Mouse (Mus musculus) embryo, embryonic 9.5 days (tissue): ENCODE measurements around the gene Lmtk3.

Experiments used
- DNase-seq: peaks from one replicate; pipeline ENCODE4 v3.0.0-alpha.2; 2017; ENCODE audit errors: extremely low spot score

Lmtk3 gene

GRCm38 (mm10) chr7:45784524-45785372 lies 1.2 kb downstream of the Lmtk3 start, which contains the start of gene Sult2b1:
Gene Sult2b1, minus strand, starts transcription at chr7:45784669.
- DNase-seq = peak; percentile 91

DNA sequence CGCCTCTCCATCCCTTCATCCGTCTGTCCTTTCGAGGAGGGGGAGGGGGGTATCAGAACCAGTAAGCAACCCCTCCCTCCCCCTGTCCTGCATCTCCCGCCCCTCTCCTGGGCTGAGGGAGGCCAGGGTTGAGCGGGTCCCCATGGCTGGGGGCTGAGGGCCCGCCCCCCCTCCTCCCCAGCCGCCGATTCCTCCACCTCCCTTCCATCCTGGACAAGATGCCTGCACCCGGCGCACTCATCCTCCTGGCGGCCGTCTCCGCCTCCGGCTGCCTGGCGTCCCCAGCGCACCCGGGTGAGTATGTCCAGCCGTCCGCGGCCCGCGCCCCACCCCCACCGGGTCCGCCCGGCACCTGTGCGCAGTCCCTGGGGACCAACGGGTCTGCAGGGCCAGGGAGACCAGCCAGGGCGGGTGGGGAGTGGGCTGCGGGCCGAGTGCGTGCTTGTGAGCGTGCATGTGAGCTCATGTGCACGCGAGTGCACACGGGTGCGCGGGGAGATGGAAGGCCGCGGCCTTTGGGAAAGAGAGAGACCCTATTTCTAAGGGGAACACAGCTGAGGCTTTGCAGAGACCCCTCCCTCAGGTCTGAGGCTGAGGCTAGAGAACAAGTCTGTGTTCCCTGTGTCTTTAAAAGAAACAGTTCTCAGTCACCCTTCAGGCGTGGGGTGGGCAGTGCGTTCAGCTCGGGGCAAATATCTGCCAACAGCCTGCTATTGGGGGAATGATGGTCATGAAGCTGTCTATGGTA lies 2.0 kb downstream of the Lmtk3 start:
- no peak for DNase-seq

DNA sequence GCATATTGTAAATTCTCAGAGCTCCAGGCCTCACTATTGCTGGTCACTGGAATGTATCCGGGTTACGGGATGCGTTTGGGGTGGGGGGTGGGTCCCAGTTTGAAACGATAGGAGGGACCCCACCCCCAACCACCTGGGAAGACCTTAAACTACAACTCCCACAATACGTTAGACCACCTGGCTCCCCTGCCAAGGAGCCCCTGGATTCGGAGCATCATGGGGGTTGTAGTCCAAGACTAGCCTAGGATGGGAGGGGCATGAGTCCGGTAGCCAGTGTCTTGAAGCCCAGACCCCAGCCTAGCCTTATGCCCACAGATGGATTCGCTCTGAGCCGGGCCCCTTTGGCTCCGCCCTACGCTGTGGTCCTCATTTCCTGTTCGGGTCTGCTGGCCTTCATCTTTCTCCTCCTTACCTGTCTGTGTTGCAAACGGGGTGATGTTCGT lies 2.6 kb downstream of the Lmtk3 start:
- DNase-seq = peak; percentile 84

DNA sequence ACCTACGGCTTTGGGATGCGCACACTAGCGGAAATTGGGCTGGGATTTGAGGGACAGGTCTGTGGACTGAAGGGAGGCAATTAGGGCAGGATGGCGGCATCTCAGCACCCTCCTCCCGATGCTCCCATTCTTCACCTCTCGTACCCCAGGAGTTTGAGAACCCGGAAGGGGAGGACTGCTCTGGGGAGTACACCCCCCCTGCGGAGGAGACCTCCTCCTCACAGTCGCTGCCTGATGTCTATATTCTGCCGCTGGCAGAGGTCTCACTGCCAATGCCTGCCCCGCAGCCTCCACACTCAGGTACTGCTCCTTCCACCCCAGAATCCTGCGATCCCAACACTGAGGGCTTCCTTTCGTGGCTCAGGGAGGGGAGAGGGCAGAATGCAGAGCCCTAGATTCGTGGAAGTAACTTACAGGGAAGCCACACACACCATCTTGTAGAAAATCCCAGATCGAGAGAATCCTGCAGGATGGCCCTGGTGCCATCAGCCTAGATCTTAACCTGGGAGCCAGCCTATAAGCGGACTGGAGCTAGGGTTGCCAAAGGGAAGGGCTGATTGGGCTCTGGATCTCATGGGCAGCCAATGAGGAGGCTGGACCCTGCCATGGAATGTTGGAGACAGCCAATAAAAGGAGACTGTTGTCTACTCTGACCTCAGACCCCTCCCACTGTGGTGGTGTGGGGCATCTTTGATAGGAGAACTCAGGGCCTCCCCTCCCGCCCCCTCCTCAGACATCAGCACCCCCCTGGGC lies 3.3 kb downstream of the Lmtk3 start:
- DNase-seq = peak; percentile 73

- no peak for DNase-seq
Observed at GRCm38 (mm10) chr7:45787642-45788041, 4.1 kb downstream of the Lmtk3 start.

DNA sequence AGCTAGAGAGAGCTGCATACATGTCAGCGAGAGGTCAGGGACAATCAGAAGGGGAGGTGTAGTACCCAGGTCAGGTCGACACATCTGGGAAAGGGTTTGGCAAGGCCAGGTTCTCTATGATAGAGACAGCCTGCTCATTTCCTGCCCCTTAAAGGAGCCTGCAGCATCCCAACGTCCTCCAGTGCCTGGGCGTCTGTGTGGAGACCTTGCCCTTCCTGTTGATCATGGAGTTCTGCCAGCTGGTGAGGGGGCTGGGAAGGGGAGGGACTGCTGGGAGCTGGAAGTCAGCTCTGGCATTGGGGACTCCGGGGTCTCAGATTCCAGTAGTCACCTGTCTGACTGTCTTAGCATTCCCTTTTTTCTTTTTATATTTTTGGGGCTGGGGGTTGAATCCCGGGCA lies 7.2 kb downstream of the Lmtk3 start:
- no peak for DNase-seq

DNA sequence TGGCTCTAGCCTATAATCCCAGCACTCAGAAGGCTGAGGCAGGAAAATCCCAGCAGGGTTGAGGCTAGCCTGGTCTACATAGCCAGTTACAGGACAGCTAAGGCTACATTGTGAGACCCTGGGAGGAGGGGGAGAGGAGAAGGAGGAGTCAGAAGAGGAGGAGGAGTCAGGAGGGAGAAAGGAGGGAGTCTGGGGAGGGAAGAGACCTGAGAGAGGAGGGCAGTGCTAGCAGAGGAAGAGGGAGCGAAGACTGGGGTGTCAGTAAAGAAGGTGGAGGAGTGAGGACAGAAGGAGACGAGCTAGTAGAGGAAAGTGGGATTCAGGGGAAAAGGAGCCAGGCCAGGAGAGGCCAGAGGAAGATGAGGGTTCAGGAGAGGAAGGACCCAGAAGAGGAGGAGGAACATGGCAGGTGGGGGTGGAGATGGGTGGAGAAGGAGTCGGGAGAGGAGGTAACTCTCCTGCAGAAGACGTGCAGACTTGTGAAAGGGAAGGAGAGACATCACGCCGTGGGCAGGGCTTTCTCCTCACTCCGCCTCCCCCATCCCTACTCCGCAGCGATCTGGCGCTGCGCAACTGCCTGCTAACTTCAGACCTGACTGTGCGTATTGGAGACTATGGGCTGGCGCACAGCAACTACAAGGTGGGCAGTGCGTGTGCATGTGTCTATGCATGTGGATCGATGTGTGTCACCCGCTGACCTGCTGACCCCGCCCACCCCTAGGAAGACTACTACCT lies 8.4 kb downstream of the Lmtk3 start:
- no peak for DNase-seq

- DNase-seq = no peak
Observed at GRCm38 (mm10) chr7:45793240-45793639, 9.7 kb downstream of the Lmtk3 start.

GRCm38 (mm10) chr7:45793969-45794585 lies 10.5 kb downstream of the Lmtk3 start:
- no peak for DNase-seq

DNA sequence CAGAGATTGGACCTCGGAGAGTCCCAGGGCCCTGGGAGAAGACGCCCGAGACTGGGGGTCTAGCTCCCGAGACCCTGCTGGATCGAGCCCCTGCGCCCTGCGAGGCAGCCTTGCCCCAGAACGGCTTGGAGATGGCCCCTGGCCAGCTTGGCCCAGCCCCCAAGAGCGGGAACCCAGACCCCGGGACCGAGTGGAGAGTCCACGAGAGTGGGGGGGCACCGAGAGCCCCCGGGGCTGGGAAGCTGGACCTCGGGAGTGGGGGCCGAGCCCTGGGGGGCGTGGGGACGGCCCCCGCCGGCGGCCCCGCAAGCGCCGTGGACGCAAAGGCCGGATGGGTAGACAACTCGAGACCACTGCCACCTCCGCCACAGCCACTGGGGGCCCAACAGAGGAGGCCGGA lies 11.4 kb downstream of the Lmtk3 start:
- DNase-seq = no peak

DNA sequence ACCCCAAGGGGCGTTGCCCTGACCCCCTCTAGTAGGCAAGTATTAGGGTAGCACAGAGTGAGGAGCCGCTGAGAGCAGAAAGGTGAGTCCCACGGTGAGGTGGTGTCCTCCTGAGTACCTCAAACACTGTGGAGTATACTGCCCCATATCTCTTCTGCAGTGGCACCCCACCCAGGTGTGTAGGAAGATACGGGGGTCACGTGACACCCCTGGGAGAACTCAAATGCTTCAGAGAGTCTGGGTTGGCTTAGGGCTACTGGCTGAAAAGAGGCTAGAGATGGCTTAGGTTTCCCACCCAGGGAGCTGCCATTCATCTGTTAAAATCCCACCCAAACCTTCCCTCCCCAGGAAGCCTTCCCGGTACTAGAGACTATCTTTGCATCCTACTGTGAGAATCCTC lies 13.4 kb downstream of the Lmtk3 start:
- no peak for DNase-seq

DNA sequence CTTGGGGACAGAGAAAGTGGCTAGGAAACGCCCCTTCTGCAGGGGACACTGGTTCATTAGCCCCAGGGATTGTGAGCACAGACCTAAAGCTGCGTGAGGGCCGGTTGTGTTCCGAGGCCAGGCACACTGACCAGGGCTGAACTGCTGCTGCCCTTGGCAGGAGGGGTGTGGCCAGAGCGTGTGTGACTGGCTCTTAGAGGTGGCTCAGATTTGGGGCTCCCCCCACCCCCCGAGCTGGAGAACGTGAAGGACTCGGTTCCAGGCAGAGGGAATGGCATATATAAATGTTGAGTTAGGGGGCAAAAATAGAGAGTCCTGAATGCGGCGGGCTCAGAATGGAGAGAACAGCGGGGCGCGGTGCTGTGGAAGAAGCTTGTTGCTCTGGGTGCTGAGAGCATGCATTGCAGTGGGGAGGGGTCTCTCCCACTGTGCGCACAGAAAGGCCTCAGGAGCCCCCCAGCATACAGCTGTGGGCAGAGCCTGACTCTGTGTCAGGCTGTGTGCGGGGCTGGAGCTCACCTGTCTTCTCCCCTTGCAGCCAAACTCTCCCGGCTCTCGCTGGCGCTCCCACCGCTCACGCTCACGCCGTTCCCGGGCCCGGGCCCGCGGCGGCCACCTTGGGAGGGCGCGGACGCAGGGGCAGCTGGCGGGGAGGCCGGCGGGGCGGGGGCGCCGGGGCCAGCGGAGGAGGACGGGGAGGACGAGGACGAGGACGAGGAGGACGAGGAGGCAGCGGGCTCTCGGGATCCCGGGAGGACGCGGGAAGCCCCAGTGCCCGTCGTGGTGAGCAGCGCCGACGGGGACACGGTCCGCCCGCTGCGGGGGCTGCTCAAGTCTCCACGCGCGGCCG lies 14.3 kb downstream of the Lmtk3 start:
- DNase-seq = no peak

GRCm38 (mm10) chr7:45798511-45798836 lies 14.9 kb downstream of the Lmtk3 start:
- no peak for DNase-seq

- no peak for DNase-seq
Observed at GRCm38 (mm10) chr7:45798931-45799330, 15.4 kb downstream of the Lmtk3 start.

- DNase-seq = no peak
Observed at GRCm38 (mm10) chr7:45800001-45800400, 16.5 kb downstream of the Lmtk3 start.

- peak; percentile 69 for DNase-seq
Observed at GRCm38 (mm10) chr7:45800546-45801204, 17.1 kb downstream of the Lmtk3 start.

DNA sequence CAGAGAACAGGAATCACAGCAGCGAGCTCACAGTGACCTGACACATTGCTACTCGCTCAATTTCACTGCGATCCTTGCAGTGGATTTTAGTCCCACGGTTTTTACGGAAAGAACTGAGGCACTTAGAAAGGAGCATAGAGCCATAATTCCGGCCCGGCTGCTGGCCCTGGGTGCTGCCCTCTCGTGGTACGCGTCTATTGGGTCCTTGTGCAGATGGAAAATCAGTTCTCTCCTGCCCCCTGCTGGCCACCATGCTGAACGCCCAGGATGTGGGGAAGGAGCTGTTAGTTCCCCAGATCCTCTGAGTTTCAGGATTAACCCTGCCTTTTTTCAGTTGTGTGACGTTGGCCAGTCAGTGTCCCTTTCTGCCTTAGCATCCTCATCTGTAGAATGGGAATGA lies 17.8 kb downstream of the Lmtk3 start:
- DNase-seq = peak; percentile 88

GRCm38 (mm10) chr7:45802551-45802950 lies 19.0 kb downstream of the Lmtk3 start:
- no peak for DNase-seq

DNA sequence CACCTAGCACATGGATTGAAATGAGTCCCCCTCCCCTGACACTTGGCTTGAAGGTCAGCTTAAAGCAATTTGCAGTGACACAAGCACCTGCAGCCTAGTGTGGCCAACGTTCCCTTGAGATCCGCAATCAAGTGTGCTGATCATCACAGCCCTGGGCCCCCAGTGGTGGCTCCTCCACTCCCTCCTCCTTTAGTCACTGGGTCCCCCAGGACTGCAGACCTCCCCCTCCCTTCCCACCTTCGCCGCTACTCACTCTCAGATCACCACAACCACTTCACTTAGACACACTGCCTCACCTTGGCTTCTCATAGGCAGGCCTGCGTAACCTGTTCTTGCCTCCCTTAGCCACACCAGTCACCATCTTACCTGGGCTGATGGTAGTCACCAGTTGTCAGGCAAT lies 22.4 kb downstream of the Lmtk3 start:
- DNase-seq = no peak

DNA sequence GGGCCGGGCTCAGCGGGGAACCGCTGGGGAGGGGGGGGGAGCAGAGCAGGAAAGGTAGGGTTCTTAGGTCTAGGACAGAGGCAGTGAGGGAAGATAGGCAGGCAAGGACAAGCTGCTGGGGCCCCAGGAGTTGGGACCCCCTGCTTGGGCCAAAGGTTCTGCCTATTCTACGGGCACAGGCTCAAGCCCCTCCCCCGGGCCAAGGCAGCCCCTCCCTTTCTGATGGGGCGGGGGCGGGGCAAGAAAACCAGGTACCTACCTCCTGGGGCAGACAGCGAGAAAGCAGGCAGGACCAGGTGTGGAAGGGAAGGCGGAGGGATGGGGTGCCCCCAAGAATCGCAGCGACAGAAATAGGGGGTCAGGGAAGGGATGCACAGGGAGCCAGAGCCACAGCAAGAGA lies 24.9 kb downstream of the Lmtk3 start:
- no peak for DNase-seq
